Mouse (Mus musculus): Measurements from ENCODE around the gene Clip2.

DNA sequence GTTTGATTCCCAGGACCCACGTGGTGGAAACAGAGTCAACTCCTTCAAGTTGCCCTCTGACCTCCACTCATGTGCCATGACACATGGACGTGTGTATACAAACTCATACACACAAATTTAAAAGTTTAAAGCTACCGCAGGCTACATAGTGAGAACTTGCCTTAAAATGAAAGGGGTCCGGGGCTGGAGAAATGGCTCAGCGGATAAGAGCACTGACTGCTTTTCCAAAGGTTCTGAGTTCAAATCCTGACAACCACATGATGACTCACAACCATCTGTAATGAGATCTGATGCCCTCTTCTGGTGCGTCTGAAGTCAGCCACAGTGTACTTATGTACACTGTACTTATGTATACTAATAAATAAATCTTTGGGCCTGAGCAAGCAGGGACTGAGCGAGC, 93.1 kb downstream of the Clip2 start:
- TF ChIP-seq POLR2A (IDR thresholded peaks at IDR 0.05; ENCODE audit: borderline replicate concordance, extremely low read depth, insufficient read depth, insufficient read length, poor library complexity, severe bottlenecking), result no peak
- no peak for TF ChIP-seq CTCF (IDR thresholded peaks at IDR 0.05; ENCODE audit: borderline replicate concordance, extremely low read depth, insufficient read depth, insufficient read length)
